Mouse (Mus musculus) kidney, postnatal 25 days (tissue): ENCODE results near the gene Themis.
A peak's percentile ranks its signal among the peaks of the same experiment; 100 is the strongest.

ENCODE experiments used
- DNase-seq, 2 experiments: peaks; one replicate each; pipeline ENCODE4 v3.0.0; 2021; ENCODE audit warnings: mixed read lengths in 2 of 2

Themis gene

DNA sequence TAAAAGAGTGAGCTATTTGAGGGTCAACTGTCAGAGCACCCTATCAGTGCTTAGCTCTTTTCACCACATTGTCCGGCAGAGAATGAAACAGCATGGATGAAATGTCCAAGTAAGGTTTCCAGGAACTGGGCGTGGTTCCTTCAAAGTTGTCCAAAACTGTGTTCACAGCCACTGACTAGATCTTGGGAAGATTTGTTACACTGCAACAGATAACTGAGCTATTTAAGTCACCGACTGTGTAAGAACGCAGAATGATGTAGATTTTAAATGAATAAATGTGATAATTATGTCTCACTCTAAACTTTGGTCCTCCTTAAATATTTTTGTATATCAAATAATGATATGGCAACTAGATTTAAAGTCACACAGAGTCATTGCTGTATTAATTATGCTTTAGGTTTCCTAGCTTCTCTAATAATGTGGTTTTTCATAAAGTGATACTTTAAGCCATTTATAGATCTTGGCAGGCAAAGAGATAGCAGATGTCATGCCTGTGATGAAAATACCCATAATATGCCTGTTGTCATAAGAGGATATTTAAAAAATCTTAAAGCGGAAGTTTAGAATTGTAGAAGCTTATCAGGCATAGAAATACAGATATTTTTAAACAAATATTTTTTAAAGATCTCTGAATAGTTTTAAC lies 143.9 kb downstream of the Themis start:
- no peak for DNase-seq

DNA sequence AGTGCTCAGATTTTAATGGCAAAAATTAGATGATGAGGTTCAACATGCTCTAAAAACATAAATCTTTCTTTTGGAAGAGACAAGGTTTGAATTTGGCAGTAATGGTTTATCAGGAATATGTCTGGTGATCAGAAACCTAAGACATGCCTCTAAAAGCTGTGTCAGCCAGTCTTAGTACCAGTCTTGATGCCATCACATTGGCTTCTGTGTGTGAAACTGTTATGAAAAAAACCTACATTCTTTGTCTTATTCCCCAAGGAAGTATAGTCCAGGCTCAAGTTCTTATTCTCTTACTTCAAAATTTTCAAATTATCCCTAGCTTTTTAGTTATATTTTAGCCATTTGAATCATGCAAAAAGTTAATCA lies 144.4 kb downstream of the Themis start:
- no peak for DNase-seq

DNA sequence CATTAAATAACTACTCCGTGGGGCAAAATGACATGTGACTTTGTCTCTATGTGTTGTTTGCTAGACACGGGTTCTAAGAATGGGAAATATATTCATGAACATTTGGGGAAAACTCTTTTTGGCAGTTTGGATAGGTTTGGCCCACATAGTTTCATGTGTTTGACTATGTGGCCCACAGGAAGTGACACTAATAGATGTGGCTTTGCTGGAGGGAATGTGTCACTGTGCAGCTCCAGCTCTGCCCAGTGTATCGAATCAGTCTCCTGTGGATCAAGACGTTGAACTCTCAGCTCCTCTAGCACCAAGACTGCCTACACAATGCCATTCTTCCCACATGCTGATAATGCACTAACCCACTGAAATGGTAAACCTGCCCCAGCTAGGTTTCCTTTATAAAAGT lies 148.0 kb downstream of the Themis start:
- DNase-seq = no peak

DNA sequence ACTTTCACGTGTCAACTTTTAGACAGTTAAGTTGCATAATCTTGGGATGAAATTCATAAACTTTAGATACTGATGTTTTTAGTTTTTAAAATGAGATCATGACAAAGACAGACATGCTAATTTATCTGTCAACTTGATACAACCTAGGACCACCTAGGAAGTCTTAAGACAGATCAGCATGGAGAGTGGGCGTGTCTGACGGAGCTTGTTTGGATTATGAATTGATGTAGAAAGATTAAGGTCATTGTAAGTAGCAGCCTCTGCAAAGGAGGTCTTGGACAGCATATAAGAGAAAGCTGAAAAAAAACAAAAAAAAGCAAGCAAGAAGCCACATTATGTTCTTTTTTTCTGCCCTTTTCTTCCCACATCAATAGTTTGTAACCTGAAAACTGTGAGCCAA lies 154.2 kb downstream of the Themis start:
- DNase-seq = no peak

DNA sequence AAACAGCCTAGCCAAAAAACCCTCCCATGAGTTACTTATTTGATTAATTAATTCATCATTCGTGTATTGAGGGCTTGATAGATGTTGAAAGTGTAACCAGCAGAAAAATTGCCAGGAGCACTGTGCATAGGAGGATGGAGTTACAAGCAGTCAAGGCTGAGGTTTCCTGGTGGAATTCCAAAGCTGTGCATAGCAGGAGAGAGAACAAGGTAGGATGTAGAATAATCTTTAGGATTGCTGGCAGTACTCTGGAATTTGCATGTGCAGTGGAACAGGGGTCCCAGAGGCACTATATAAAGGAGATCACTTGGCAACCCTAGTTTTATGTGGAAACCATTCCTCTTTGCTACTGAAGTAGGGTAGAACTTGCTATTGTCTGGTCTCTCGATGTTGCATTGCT lies 174.4 kb downstream of the Themis start:
- no peak for DNase-seq

DNA sequence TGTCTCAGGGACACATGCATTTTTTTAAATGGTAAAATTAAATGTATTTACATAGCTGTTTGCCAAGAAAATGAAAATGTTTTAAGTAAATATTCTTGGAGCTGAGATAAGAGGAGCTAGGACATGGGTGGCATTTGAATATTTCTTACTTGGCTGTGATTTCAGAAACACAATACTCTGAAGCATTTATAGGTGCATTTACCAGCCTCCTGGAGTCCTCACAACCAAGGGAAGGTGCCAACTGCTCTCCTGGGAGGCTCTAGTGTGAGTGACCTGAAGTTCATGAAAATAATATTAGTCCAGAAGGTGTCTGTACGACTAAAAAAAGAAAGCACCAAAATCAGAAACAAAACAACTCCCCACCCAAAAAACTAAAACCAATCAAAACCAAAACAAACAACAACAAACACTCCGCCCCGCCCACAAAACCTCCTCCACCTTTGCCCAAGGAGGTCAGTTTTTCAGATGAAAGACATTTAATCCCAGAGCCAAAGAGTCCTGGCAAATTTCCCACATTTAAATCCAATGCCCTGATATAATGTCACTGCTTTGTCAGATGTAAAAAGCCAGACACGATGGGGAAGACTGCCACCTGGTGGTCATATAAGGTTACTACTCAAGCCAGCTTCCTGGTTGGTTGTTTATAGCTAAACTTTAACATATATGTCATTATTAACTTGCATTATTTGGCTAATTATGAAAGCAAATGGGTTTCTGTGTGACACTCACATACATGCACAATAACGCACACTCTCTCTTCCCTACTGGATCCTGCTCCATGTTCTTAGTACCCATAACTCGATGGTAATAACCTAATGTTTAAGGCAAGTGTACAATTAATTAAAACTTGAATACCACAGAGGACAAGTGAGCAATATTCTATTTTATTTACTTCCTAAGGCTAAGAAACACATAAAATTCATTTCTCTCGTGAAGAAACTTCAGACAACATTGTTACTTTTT lies 175.9 kb downstream of the Themis start:
- DNase-seq = peak in 1 of 2 experiments; percentile 59

DNA sequence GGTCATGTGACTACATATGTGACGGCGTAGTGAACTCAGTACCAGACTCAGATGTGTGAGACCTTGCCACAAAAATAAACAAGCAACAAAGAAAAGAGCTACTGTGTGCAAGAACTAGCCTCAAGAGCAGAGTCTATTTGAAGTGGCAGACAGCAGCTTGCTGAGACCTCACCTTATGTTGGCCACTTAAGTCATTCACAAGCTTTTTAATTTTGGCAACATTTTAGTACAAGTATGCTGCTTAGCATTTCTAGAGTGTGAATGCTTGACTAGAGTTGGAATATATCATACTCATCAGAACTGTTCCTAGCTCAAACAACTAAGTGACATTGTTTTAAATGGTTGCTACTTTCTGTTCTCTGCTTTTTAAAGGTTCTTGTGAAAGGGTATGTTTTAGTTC lies 188.0 kb downstream of the Themis start:
- DNase-seq = no peak

DNA sequence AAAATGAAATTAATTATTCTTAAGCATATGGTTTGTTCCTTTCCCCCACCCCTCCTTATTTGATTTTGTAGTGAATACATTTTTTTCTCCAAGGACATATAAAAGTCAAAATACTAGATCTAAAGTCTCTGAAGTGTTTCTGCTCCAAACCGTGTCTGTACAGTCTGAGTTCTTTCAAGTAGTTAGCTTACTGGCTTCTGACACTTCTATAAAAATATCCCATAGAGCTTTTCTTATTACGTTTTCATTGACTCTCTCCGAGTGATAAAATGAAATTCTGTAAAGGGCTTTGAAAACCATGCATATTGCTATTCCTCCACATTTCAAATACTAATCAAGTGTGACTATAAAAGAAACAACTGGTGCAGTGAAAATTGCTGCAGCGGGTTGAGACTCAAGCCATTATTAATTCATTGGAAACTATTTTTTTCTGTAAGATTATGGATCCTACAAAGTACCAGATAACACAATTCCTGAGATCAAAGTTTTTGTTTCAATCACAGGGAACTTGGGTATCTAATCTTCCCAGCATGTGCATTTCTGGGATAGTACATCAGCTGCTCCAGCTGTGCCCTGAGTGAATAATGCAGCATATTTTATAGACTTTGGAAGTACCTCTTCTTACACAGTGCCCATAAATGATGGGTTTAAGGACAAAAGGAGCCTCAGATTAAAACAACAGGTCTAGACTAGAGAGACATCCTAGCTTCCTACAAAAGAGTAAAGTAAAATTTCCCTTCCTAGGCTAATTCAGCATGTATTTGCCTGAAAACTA lies 202.6 kb downstream of the Themis start:
- no peak for DNase-seq

DNA sequence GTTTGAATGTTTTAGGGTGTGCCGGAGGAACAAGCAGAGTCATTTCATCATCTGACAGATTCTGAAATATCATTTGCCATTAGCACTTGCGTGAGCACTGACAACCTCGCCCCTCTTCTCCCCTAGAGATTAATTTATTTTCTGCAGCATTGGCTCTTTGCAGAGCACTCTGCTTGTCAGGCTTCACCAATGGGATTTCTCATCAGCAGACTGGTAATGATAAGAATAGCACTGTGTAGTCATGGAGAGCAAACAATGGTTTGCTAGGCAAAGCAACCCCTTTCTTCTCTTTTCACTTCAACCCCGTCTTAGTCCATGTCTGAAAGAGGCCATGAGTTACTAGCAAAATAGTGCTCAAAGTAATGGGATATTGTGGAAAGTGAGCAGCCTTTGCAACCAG lies 206.4 kb downstream of the Themis start:
- DNase-seq = no peak

DNA sequence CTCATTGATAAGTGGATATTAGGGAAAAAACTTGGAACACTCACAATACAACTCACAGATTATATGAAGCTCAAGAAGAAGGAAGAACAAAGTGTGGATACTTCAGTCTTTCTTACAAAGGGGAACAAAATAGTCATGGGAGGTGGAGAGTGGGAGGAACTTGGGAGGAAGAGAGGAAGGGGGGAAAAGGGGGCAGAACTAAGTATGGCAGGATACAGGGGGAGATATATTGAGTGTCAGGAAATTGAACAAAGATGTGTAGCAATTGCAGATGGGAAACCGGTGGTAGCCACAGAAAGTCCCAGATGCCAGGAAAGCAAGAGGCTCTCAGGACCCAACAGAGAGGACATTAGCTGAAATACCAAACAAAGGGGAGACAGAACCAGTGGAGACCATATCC lies 219.5 kb downstream of the Themis start:
- DNase-seq = no peak

DNA sequence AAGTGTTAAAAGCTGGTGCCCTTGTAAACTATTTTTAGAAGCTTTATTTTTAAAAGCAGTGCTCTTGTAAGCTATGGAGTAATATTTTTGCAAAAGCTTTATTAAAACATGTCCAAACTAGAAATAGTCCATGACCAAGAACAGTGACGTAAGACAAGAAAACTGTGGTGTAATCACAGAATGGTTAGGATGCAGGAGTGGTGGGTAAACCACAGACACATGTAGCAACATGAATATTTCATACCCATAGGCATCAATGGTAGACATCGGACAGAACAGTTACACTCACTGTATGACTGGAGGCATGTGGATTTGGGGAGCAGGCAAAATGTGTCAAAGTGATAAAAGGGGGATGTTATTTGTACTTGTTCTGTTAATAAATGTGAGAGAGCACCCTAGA lies 222.7 kb downstream of the Themis start:
- no peak for DNase-seq

DNA sequence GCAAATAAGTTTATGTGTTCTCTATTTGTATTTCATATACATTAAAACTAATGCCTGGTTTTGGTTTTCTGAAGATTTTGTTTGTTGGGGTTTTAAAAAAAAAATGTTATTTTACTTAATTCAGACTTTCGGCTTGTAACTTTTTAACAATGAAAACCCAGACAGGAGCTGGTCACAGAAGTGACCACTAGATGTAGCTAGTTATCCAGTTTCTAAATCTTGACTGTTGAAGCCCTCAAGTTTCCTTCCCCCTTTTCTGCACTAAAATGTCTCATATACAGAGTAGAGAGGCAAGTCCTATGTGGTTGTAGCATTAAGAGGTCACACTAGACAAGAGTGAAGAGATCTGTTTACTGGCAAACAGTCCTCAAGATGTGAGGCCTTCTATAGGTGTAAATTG lies 230.2 kb downstream of the Themis start:
- no peak for DNase-seq
